Mouse (Mus musculus) liver, adult 2 months (tissue): ENCODE data around the gene Tmem108.

Source experiments
- CTCF ChIP-seq: fragments of 200-500 bp; IDR thresholded peaks from 2 replicates; pipeline ENCODE4 v1.5.1; 2011; ENCODE audit warnings: low read depth, low read length, control low read depth
- POLR2A ChIP-seq: fragments of 200-500 bp; IDR thresholded peaks from 2 replicates; pipeline ENCODE4 v1.6.1; 2011; ENCODE audit warnings: low read length, control low read depth; ENCODE audit not compliant: insufficient read depth; ENCODE audit errors: extremely low read depth

- no peak for TF ChIP-seq POLR2A
- TF ChIP-seq CTCF, result no peak
Measured at GRCm38 (mm10) chr9:103782306-103782705, 20.7 kb upstream of the Tmem108 start.
